Mouse (Mus musculus): ENCODE measurements around the gene Gm4027. TPM values are rescaled to one million over a fixed set of nuclear protein-coding genes. Genes with fewer than 3 reads are reported as not detected.
"Not testable (repeated sequence)": the region's sequence is repeated elsewhere in the genome, so short reads cannot be mapped to it uniquely, and the experiment has no call there.

Gm4027 gene
- not detected in 2 replicates for polyA plus RNA-seq (2014; fragmentation: Nextera tagmentation; extraction: Ambion mirVana)

- H3K4me2 ChIP-seq (ENCODE audit: low read depth, low read length); H3K9ac ChIP-seq (replicated peaks; ENCODE audit: low read depth, low read length); H3K4me1 ChIP-seq (ENCODE audit: control insufficient read depth, insufficient read depth, low read length); H3K4me3 ChIP-seq (ENCODE audit: low read depth, low read length); ATAC-seq (ENCODE audit: low read depth); H3K27me3 ChIP-seq (ENCODE audit: control insufficient read depth, insufficient read depth, low read length); H3K27ac ChIP-seq (ENCODE audit: low read depth, low read length); H3K9me3 ChIP-seq (ENCODE audit: control insufficient read depth, low read length); H3K36me3 ChIP-seq (ENCODE audit: control insufficient read depth, insufficient read depth, low read length): not testable (repeated sequence)
- WGBS: 94% methylated on average over 5 of the region's 7 CpGs
Observed at GRCm38 (mm10) chr12:87618569-87618968, at the start of gene Gm4027. Gm4027 (plus strand) TSS chr12:87618869.

- not testable (repeated sequence) for H3K27ac ChIP-seq (ENCODE audit: low read depth, low read length); ATAC-seq (ENCODE audit: low read depth); H3K4me2 ChIP-seq (ENCODE audit: low read depth, low read length); H3K4me1 ChIP-seq (ENCODE audit: control insufficient read depth, insufficient read depth, low read length); H3K4me3 ChIP-seq (ENCODE audit: low read depth, low read length); H3K36me3 ChIP-seq (ENCODE audit: control insufficient read depth, insufficient read depth, low read length); H3K27me3 ChIP-seq (ENCODE audit: control insufficient read depth, insufficient read depth, low read length); H3K9me3 ChIP-seq (ENCODE audit: control insufficient read depth, low read length); H3K9ac ChIP-seq (replicated peaks; ENCODE audit: low read depth, low read length)
- 2% methylated on average over 2 of the region's 2 CpGs for WGBS
Observed at GRCm38 (mm10) chr12:87601388-87601787, 17.3 kb upstream of the Gm4027 start.

GRCm38 (mm10) chr12:87602388-87602787 is 16.3 kb upstream of the Gm4027 start, which contains the start of gene Oog1:
Oog1 (plus strand) TSS chr12:87602688.
- not testable (repeated sequence) for H3K4me3 ChIP-seq (ENCODE audit: low read depth, low read length); H3K9ac ChIP-seq (replicated peaks; ENCODE audit: low read depth, low read length); H3K4me2 ChIP-seq (ENCODE audit: low read depth, low read length); ATAC-seq (ENCODE audit: low read depth); H3K9me3 ChIP-seq (ENCODE audit: control insufficient read depth, low read length); H3K27me3 ChIP-seq (ENCODE audit: control insufficient read depth, insufficient read depth, low read length); H3K36me3 ChIP-seq (ENCODE audit: control insufficient read depth, insufficient read depth, low read length); H3K27ac ChIP-seq (ENCODE audit: low read depth, low read length); H3K4me1 ChIP-seq (ENCODE audit: control insufficient read depth, insufficient read depth, low read length)
- 87% methylated on average over 1 of the region's 2 CpGs for WGBS

- H3K27me3 ChIP-seq (ENCODE audit: control insufficient read depth, insufficient read depth, low read length); H3K4me1 ChIP-seq (ENCODE audit: control insufficient read depth, insufficient read depth, low read length); H3K4me3 ChIP-seq (ENCODE audit: low read depth, low read length); H3K9ac ChIP-seq (replicated peaks; ENCODE audit: low read depth, low read length); ATAC-seq (ENCODE audit: low read depth); H3K36me3 ChIP-seq (ENCODE audit: control insufficient read depth, insufficient read depth, low read length); H3K4me2 ChIP-seq (ENCODE audit: low read depth, low read length); H3K27ac ChIP-seq (ENCODE audit: low read depth, low read length); H3K9me3 ChIP-seq (ENCODE audit: control insufficient read depth, low read length): not testable (repeated sequence)
- 79% methylated on average over 1 of the region's 2 CpGs for WGBS
Observed at GRCm38 (mm10) chr12:87644520-87644919, 25.9 kb downstream of the Gm4027 start, which contains the start of gene Gm16381. Gm16381 (minus strand) TSS chr12:87644620.

- H3K9me3 ChIP-seq (ENCODE audit: control insufficient read depth, low read length); H3K4me3 ChIP-seq (ENCODE audit: low read depth, low read length); H3K27me3 ChIP-seq (ENCODE audit: control insufficient read depth, insufficient read depth, low read length); H3K36me3 ChIP-seq (ENCODE audit: control insufficient read depth, insufficient read depth, low read length); H3K27ac ChIP-seq (ENCODE audit: low read depth, low read length); H3K4me2 ChIP-seq (ENCODE audit: low read depth, low read length); H3K9ac ChIP-seq (replicated peaks; ENCODE audit: low read depth, low read length); H3K4me1 ChIP-seq (ENCODE audit: control insufficient read depth, insufficient read depth, low read length); ATAC-seq (ENCODE audit: low read depth): not testable (repeated sequence)
- 81% methylated on average over 1 of the region's 4 CpGs for WGBS
Observed at GRCm38 (mm10) chr12:87652916-87653703, 34.4 kb downstream of the Gm4027 start.

Other genes with a start within 250 kb of the Gm4027 start
- 70.5 and 81.8 TPM in 2 replicates for gene Sptlc2, start 230.5 kb upstream of the Gm4027 start, polyA plus RNA-seq (2014; fragmentation: Nextera tagmentation; extraction: Ambion mirVana)
- 212 and 251 TPM in 2 replicates for gene Slirp, start 175.0 kb upstream of the Gm4027 start, polyA plus RNA-seq (2014; fragmentation: Nextera tagmentation; extraction: Ambion mirVana)
- gene Alkbh1, start 174.9 kb upstream of the Gm4027 start, polyA plus RNA-seq (2014; fragmentation: Nextera tagmentation; extraction: Ambion mirVana): 38.1 and 40.4 TPM in 2 replicates
- 101 and 112 TPM in 2 replicates for gene Snw1, start 146.6 kb upstream of the Gm4027 start, polyA plus RNA-seq (2014; fragmentation: Nextera tagmentation; extraction: Ambion mirVana)
- gene Gm5788, start 124.1 kb upstream of the Gm4027 start, polyA plus RNA-seq (2014; fragmentation: Nextera tagmentation; extraction: Ambion mirVana): not detected in 2 replicates
- gene Gm8300, start 104.6 kb upstream of the Gm4027 start, polyA plus RNA-seq (2014; fragmentation: Nextera tagmentation; extraction: Ambion mirVana): not detected in 2 replicates
- gene Oog1, start 16.2 kb upstream of the Gm4027 start, polyA plus RNA-seq (2014; fragmentation: Nextera tagmentation; extraction: Ambion mirVana): not detected in 2 replicates
- not detected in 2 replicates for gene Gm16381, start 25.8 kb downstream of the Gm4027 start, polyA plus RNA-seq (2014; fragmentation: Nextera tagmentation; extraction: Ambion mirVana)
- gene Gm21319, start 156.9 kb downstream of the Gm4027 start, polyA plus RNA-seq (2014; fragmentation: Nextera tagmentation; extraction: Ambion mirVana): not detected in 2 replicates
- not detected in 2 replicates for gene Gm21936, start 176.6 kb downstream of the Gm4027 start, polyA plus RNA-seq (2014; fragmentation: Nextera tagmentation; extraction: Ambion mirVana)
- gene BB287469, start 197.7 kb downstream of the Gm4027 start, polyA plus RNA-seq (2014; fragmentation: Nextera tagmentation; extraction: Ambion mirVana): not detected in 2 replicates
- not detected in 2 replicates for gene Gm2001, start 223.5 kb downstream of the Gm4027 start, polyA plus RNA-seq (2014; fragmentation: Nextera tagmentation; extraction: Ambion mirVana)